Mouse (Mus musculus): Measurements from ENCODE around the gene Mdh2. TPM values are rescaled to one million over a fixed set of nuclear protein-coding genes. Genes with fewer than 3 reads are reported as not detected.

The Mdh2 gene
- polyA plus RNA-seq (2017; shearing (Covaris generic)), result 362 TPM

DNA sequence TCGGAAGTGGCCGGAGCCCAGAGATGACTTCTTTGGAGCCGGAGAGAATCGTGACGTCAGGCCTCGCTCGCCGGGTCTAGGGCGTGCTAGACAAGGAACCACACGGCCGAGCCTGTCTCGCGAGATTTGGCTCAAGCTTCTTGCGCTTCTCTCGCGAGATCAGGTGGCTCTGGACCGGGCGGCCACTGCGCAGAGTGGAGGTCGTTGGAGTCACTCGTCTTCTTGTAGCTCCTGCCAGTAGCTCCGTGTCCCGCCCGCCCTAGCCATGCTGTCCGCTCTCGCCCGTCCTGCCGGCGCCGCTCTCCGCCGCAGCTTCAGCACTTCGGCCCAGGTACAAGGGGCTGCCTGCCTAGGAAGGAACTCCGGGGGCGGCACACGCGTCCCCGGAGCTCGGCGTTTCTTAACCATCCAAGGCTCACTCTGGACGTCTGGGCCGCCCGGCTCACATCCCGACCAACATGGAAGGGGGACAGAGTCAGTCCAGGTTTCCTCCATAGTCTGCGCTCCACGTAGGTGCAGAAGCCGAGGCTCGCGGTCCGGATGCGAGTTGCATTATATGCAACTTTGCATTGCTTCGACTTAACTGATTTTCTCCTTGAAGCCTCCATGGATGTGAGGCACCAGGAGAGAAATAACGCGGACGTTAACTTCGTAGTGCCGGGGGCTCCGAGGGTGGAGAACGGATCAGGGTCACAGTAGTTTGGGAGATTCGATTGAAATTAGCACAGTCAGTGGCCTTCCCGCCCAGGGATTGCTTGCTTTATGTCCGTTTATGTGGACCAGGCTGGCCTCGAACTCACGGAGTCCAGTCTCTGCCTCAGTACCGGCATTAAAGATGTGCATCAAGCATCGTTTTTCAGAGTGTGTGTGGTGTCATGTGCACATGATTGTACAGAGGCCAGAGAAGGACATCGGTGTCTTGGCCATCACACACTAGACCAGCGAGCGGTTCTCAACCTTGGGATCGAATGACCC lies at the start of gene Mdh2:
TSS of gene Mdh2 (plus strand) at position 10 of the 975 bp plus-strand sequence.

DNA sequence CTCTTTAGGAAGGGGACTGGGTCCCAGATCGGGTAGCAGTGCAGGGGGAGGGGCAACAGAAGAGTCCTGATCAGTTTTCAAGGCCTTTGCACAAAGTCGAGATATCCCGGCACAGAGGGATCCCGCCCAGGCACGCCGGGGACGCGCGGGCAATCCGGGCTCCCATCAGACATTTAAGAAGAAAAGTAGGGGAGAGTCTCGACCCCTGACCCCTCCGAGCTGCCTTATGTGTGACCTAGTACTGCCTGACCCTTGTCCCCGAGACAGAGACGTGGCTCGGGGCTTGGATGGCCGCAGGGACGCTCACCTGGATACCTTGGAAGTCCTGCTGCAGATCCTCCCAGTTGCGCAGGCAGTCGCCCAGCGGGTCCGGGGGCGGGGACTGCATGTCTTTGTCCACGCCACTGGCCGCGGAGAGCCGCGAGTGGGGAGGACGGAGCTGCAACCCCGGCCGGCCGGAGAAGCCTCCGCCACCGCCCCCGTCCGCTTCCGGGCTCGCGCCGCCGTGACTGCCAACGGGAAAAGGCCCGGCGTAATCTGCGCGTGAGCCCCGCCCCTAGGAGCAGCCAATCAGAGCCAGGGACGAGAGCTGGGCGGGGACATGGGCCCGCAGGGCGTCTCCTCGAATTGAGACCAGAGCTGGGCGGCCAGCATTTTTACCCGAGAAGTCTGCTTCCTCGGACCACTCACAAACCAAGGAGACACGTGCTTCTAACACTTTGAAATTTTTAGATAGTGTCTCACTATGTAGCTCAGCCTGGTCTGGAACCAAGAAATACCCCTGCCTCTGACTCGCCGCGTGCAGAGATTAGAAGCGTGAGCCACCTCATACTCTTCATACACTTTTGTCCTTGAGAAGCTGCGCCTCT lies 34.3 kb upstream of the Mdh2 start, which contains the start of gene Tmem120a:
TSS of gene Tmem120a (minus strand) at position 708 of the 869 bp plus-strand sequence.

DNA sequence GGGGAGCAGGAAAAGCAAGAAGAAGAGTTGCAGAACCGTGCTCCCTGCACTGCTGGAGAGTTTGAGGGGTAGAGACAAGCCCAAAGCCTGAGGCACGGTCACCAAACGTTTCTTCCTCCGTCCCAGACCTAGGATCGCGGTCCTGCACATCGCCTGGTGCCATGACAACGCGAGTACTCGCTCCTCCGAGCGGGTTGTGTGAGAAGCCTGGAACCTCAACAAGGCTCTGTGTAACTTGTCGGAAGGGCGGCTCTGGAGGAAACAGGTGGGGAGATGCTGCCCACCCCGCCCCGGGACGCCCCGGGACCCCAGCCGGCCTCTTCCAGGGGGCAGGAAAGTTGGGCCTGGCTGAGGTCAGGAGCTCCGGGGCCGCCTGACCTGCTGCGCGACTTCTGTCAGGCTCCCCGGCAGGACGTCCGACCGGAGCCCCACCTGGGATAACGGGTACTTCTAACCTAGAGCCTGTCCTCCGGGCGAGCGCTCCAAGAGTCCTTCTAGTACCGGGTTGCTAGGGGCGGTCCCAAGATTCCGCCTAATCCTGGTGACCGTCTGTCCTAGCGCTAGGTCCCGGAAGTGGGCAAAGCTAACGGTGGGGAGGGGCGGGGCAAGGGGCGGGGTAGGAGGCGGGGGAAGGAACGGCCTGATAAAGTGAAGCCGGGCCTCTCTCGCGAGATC lies 347 bp upstream of the Mdh2 start, which contains the start of gene Styxl1:
TSS of gene Styxl1 (minus strand) at position 590 of the 675 bp plus-strand sequence.

DNA sequence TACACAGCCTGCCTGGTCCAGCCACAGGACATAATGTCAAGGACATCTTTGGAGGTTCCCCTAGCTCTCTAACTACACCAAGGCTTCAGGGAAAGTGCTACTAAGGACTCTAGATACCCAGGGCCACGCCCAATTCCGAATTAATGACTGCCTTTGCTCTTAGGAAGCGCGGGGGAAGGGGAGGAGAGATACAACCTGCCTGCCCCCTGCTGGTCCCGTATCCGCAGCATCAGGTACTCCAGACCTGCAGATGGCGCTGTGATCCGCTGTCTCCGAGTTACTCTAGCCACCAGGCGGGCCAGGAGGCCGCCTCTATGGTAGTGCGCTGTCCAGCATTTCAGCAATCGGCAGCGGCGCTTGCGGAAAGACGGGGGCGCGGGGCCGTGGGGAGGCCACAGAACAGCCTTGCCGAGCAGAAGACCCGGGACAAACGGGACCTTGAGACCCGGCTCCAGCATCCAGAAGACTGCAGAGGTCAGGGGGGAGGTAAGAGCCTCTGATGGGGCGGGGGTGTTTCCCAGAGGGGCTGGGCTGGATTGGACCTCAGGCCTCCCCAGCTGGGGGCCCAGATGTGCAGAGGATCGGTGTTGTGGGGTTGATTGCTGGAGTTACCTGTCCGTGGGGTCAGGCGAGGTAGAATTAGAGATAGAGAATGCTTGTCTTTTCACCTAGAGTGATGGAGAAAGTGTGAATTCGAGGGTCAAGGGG lies 28.4 kb downstream of the Mdh2 start, which contains the start of gene Srrm3:
TSS of gene Srrm3 (plus strand) at position 336 of the 708 bp plus-strand sequence.

Other genes with a start within 250 kb of the Mdh2 start
- gene Hip1, start 233.4 kb upstream of the Mdh2 start, polyA plus RNA-seq (2017; shearing (Covaris generic)), result 15.5 TPM
- gene Ccl26, start 214.9 kb upstream of the Mdh2 start, polyA plus RNA-seq (2017; shearing (Covaris generic)), result not detected
- not detected for gene Ccl24, start 205.4 kb upstream of the Mdh2 start, polyA plus RNA-seq (2017; shearing (Covaris generic))
- 25.0 TPM for gene Rhbdd2, start 145.9 kb upstream of the Mdh2 start, polyA plus RNA-seq (2017; shearing (Covaris generic))
- 118 TPM for gene Por, start 108.4 kb upstream of the Mdh2 start, polyA plus RNA-seq (2017; shearing (Covaris generic))
- gene Tmem120a, start 34.0 kb upstream of the Mdh2 start, polyA plus RNA-seq (2017; shearing (Covaris generic)), result 45.2 TPM
- gene Styxl1, start 95 bp upstream of the Mdh2 start, polyA plus RNA-seq (2017; shearing (Covaris generic)), result 0.78 TPM
- gene Srrm3, start 28.4 kb downstream of the Mdh2 start, polyA plus RNA-seq (2017; shearing (Covaris generic)), result 0.49 TPM
- gene Hspb1, start 109.4 kb downstream of the Mdh2 start, polyA plus RNA-seq (2017; shearing (Covaris generic)), result 6.1 TPM
- gene Ywhag, start 156.1 kb downstream of the Mdh2 start, polyA plus RNA-seq (2017; shearing (Covaris generic)), result 66.7 TPM
- not detected for gene Ssc4d, start 196.1 kb downstream of the Mdh2 start, polyA plus RNA-seq (2017; shearing (Covaris generic))
- gene Zp3, start 201.6 kb downstream of the Mdh2 start, polyA plus RNA-seq (2017; shearing (Covaris generic)), result not detected
- gene Dtx2, start 216.3 kb downstream of the Mdh2 start, polyA plus RNA-seq (2017; shearing (Covaris generic)), result 22.5 TPM